Mouse (Mus musculus) liver, adult 2 months (tissue): ENCODE data around the gene Mpv17l2.

Source experiments
- CTCF ChIP-seq: fragments of 200-500 bp; IDR thresholded peaks from 2 replicates; pipeline ENCODE4 v1.5.1; 2011; ENCODE audit warnings: low read depth, low read length, control low read depth
- POLR2A ChIP-seq: fragments of 200-500 bp; IDR thresholded peaks from 2 replicates; pipeline ENCODE4 v1.6.1; 2011; ENCODE audit warnings: low read length, control low read depth; ENCODE audit not compliant: insufficient read depth; ENCODE audit errors: extremely low read depth

- TF ChIP-seq POLR2A (no peak), CTCF (peak; percentile 37; the same call in 1 of the 2 replicates)
These were observed 34.6 kb upstream of the Mpv17l2 start for GRCm38 (mm10) chr8:70795370-70795769.
